Mouse (Mus musculus): ENCODE results near the gene Tead1. TPM values are rescaled to one million over a fixed set of nuclear protein-coding genes. Genes with fewer than 3 reads are reported as not detected.
A peak's percentile ranks its signal among the peaks of the same experiment; 100 is the strongest.

Tead1 gene
- polyA plus RNA-seq, 1 experiment from 2014 or later = 32.6 TPM

- H3K9ac ChIP-seq = no peak overlapping the region
- H3K4me3 ChIP-seq (replicated peaks) = peak overlapping the region; percentile 5; the same call in 1 of the 2 replicates
- peak; percentile 26; the same call in 1 of the 2 replicates for ATAC-seq (ENCODE audit: insufficient number of reproducible peaks, low FRiP score, low TSS enrichment, low read depth)
- WGBS = 30% methylated on average over 12 of the region's 12 CpGs
- no peaks in the 10 kb centered on the region for H3K9me3 ChIP-seq (replicated peaks)
- H3K4me2 ChIP-seq (replicated peaks) = peak overlapping the region; percentile 30
- no peaks in the 10 kb centered on the region for H3K27me3 ChIP-seq
- H3K27ac ChIP-seq (replicated peaks) = peak overlapping the region; percentile 86
- peaks cover 20% of the 10 kb centered on the region for H3K4me1 ChIP-seq
- H3K36me3 ChIP-seq = no peaks in the 10 kb centered on the region
These were observed 16.5 kb upstream of the Tead1 start for GRCm38 (mm10) chr7:112662398-112663313.

GRCm38 (mm10) chr7:112663314-112663966 is 15.7 kb upstream of the Tead1 start:
- peaks cover 20% of the 10 kb centered on the region for H3K4me1 ChIP-seq
- H3K4me3 ChIP-seq (replicated peaks) = peak overlapping the region; percentile 5; the same call in 1 of the 2 replicates
- no peak overlapping the region for H3K9ac ChIP-seq
- H3K27ac ChIP-seq (replicated peaks) = peak overlapping the region; percentile 86
- H3K4me2 ChIP-seq (replicated peaks) = peak overlapping the region; percentile 30
- no peaks in the 10 kb centered on the region for H3K9me3 ChIP-seq (replicated peaks)
- H3K27me3 ChIP-seq = no peaks in the 10 kb centered on the region
- no peaks in the 10 kb centered on the region for H3K36me3 ChIP-seq
- peak; percentile 80 for ATAC-seq (ENCODE audit: insufficient number of reproducible peaks, low FRiP score, low TSS enrichment, low read depth)
- 2% methylated on average over 6 of the region's 6 CpGs for WGBS

GRCm38 (mm10) chr7:112669993-112670392 is 9.1 kb upstream of the Tead1 start:
- no peaks in the 10 kb centered on the region for H3K27me3 ChIP-seq
- no peak overlapping the region for H3K4me3 ChIP-seq (replicated peaks)
- ATAC-seq (ENCODE audit: insufficient number of reproducible peaks, low FRiP score, low TSS enrichment, low read depth) = no peak
- no peak overlapping the region for H3K9ac ChIP-seq
- no peak overlapping the region for H3K27ac ChIP-seq (replicated peaks)
- no peaks in the 10 kb centered on the region for H3K4me1 ChIP-seq
- H3K36me3 ChIP-seq = no peaks in the 10 kb centered on the region
- WGBS = 65% methylated on average over 2 of the region's 2 CpGs
- no peak overlapping the region for H3K4me2 ChIP-seq (replicated peaks)
- H3K9me3 ChIP-seq (replicated peaks) = no peaks in the 10 kb centered on the region

- peak overlapping the region; percentile 74 for H3K4me2 ChIP-seq (replicated peaks)
- H3K36me3 ChIP-seq = no peaks in the 10 kb centered on the region
- under 1% methylated on average over 43 of the region's 44 CpGs for WGBS
- peak; percentile 69 for ATAC-seq (ENCODE audit: insufficient number of reproducible peaks, low FRiP score, low TSS enrichment, low read depth)
- peak overlapping the region; percentile 99 for H3K27ac ChIP-seq (replicated peaks)
- peak overlapping the region; percentile 62 for H3K9ac ChIP-seq
- no peaks in the 10 kb centered on the region for H3K27me3 ChIP-seq
- H3K4me3 ChIP-seq (replicated peaks) = peak overlapping the region; percentile 85
- H3K9me3 ChIP-seq (replicated peaks) = no peaks in the 10 kb centered on the region
- peaks cover 22% of the 10 kb centered on the region for H3K4me1 ChIP-seq
These were observed 524 bp upstream of the Tead1 start for GRCm38 (mm10) chr7:112678418-112679170.

- peak; percentile 61 for ATAC-seq (ENCODE audit: insufficient number of reproducible peaks, low FRiP score, low TSS enrichment, low read depth)
- peak overlapping the region; percentile 99 for H3K27ac ChIP-seq (replicated peaks)
- WGBS = under 1% methylated on average over 76 of the region's 95 CpGs
- peak overlapping the region; percentile 90 for H3K9ac ChIP-seq
- H3K9me3 ChIP-seq (replicated peaks) = no peaks in the 10 kb centered on the region
- H3K27me3 ChIP-seq = no peaks in the 10 kb centered on the region
- peak overlapping the region; percentile 85 for H3K4me3 ChIP-seq (replicated peaks)
- H3K4me2 ChIP-seq (replicated peaks) = peak overlapping the region; percentile 74
- H3K4me1 ChIP-seq = peaks cover 31% of the 10 kb centered on the region
- no peaks in the 10 kb centered on the region for H3K36me3 ChIP-seq
These were observed 561 bp downstream of the Tead1 start for GRCm38 (mm10) chr7:112679513-112680245.

GRCm38 (mm10) chr7:112680498-112681251 is 1.6 kb downstream of the Tead1 start:
- Histone ChIP-seq H3K4me2 (replicated peaks) (peak overlapping the region; percentile 74), H3K4me1 (peaks cover 41% of the 10 kb centered on the region), H3K27me3 (no peaks in the 10 kb centered on the region), H3K9ac (peak overlapping the region; percentile 90), H3K4me3 (replicated peaks) (peak overlapping the region; percentile 85), H3K36me3 (no peaks in the 10 kb centered on the region), H3K9me3 (replicated peaks) (no peaks in the 10 kb centered on the region), H3K27ac (replicated peaks) (peak overlapping the region; percentile 99)
- WGBS = under 1% methylated on average over 22 of the region's 22 CpGs
- ATAC-seq (ENCODE audit: insufficient number of reproducible peaks, low FRiP score, low TSS enrichment, low read depth) = no peak

GRCm38 (mm10) chr7:112684626-112685561 is 5.8 kb downstream of the Tead1 start:
- Histone ChIP-seq H3K4me1 (peaks cover 74% of the 10 kb centered on the region), H3K27ac (replicated peaks) (peak overlapping the region; percentile 51; the same call in 1 of the 2 replicates), H3K27me3 (no peaks in the 10 kb centered on the region), H3K36me3 (no peaks in the 10 kb centered on the region), H3K4me2 (replicated peaks) (peak overlapping the region; percentile 25), H3K4me3 (replicated peaks) (no peak overlapping the region), H3K9me3 (replicated peaks) (no peaks in the 10 kb centered on the region), H3K9ac (no peak overlapping the region)
- 22% methylated on average over 23 of the region's 23 CpGs for WGBS
- ATAC-seq (ENCODE audit: insufficient number of reproducible peaks, low FRiP score, low TSS enrichment, low read depth) = no peak

GRCm38 (mm10) chr7:112685993-112686392 is 6.9 kb downstream of the Tead1 start:
- Histone ChIP-seq H3K27me3 (no peaks in the 10 kb centered on the region), H3K4me2 (replicated peaks) (no peak overlapping the region)
- WGBS = 36% methylated on average over 3 of the region's 3 CpGs

GRCm38 (mm10) chr7:112686586-112686985 is 7.5 kb downstream of the Tead1 start:
- Histone ChIP-seq H3K9ac (no peak overlapping the region), H3K27me3 (no peaks in the 10 kb centered on the region), H3K4me1 (peaks cover 85% of the 10 kb centered on the region), H3K9me3 (replicated peaks) (no peaks in the 10 kb centered on the region), H3K36me3 (no peaks in the 10 kb centered on the region), H3K27ac (replicated peaks) (peak overlapping the region; percentile 63), H3K4me3 (replicated peaks) (no peak overlapping the region), H3K4me2 (replicated peaks) (no peak overlapping the region; the same call in 1 of the 2 replicates)
- 0 out of 2 replicates have a peak, but pooled peaks have one; percentile 29 for ATAC-seq (ENCODE audit: insufficient number of reproducible peaks, low FRiP score, low TSS enrichment, low read depth)
- WGBS = 17% methylated on average over 10 of the region's 10 CpGs

More at GRCm38 (mm10) chr7:112685993-112686392, 6.9 kb downstream of the Tead1 start:
- H3K4me3 ChIP-seq (replicated peaks) = no peak overlapping the region
- peaks cover 80% of the 10 kb centered on the region for H3K4me1 ChIP-seq
- no peak overlapping the region for H3K9ac ChIP-seq
- H3K27ac ChIP-seq (replicated peaks) = peak overlapping the region; percentile 63
- H3K36me3 ChIP-seq = no peaks in the 10 kb centered on the region
- H3K9me3 ChIP-seq (replicated peaks) = no peaks in the 10 kb centered on the region
- no peak for ATAC-seq (ENCODE audit: insufficient number of reproducible peaks, low FRiP score, low TSS enrichment, low read depth)
